Mouse (Mus musculus): ENCODE measurements around the gene Hcfc2.

The Hcfc2 gene

DNA sequence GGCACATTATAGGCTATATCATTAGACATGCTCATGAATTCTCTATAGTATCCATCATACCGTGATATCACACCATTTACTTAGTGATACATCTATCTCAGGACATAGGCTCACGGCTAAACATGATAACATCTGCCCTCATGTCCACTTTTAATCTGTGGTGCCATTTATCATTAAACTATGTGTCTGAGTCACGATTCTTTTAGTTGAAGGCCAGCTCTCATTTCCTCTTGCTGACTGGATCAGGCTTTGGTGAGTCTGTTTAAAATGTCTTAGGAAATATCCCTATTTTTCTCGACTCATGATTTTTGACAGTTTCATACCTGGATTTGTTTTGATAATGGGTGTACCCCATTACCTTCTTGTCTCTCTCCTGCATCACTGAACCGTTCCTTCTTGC lies at the start of gene Hcfc2:
Hcfc2 (plus strand) TSS at position 205 of the 400 bp plus-strand sequence.
- no peak for DNase-seq (ENCODE audit: low spot score in 2 of 2)

DNA sequence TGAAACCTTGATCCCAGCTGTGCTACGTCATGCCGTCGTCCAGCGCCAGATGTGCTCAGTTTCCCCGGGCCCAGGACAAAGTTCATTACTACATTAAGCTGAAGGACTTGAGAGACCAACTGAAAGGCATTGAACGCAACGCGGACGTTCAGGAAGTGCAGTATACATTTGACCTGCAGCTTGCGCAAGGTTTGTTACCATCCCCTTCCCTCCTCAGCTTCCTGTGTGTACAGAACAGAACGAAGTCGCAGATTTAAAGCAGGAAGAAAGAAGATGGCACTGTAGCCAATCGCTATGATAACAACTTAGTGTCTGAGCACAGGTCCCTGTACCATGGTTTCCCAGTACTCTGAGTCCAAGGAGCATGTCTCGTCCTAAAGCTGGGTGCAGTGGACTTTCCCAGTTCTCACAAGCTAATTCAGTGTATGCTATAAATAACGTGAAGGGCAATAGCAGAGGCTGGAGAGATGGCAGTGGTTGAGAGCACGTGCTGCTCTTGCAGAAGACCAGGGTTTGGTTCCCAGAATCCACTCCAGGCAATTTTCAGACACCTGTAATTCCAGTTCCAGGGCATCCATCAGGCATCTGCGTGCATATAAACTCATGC lies 48.7 kb upstream of the Hcfc2 start:
- no peak for DNase-seq (ENCODE audit: low spot score in 2 of 2)

DNA sequence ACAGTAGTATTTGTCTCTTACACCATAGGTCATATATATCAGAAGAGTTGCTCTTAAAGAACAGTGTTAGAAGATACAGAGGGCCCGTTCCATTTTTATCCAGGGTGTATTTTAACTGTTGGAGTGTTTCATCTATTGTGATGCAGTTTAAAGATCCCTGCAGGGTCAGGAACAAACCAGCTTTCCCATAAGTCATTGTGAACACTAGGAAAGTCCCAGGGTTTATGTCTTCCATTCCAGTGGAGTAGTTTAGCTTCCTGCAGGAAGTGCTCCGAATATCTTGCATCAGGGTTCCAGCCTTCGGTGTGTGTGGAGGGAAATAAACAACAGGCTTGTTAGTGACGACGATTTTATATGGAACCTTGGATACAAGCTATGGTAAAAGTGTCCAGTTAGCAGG lies 44.7 kb upstream of the Hcfc2 start:
- DNase-seq (ENCODE audit: low spot score in 2 of 2), result no peak

DNA sequence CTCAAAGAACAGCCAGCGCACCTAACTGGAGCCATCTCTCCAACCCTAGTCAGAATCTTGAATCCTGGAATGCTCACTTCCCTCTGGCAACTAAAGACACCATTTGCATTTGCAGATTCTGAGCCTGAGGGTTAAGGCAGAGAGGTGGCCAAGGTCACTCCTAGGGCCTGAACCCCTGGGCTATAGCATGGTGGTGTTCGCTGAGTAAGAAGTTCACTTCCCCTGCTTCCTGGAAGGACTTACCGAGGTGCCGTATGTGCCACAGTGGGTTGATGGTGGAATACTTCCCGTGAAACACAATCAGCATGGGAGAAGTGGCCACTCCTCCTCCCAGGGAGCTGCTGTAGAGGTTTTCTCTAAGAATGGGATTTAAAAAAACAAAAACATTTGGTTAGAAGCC lies 43.3 kb upstream of the Hcfc2 start:
- DNase-seq (ENCODE audit: low spot score in 2 of 2), result no peak

DNA sequence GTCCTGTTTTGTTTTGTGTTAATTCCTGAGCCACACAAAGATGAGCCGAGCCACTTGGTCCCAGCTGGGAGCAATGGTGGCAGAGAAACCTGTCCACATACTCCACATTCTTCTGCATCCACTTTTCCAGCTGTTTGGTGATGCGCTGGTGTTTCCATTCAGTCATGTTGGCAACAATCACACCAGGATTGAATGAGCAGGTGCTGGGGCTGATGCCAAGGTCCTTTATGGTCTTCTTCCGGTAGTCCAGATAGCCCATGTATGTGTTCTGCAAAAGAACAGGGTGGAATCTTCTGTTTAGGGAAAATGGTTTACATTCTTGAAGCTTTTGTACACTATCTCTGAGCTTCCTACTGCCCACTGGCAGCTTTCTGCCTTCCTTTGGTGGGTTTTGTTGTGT lies 41.4 kb upstream of the Hcfc2 start:
- no peak for DNase-seq (ENCODE audit: low spot score in 2 of 2)

DNA sequence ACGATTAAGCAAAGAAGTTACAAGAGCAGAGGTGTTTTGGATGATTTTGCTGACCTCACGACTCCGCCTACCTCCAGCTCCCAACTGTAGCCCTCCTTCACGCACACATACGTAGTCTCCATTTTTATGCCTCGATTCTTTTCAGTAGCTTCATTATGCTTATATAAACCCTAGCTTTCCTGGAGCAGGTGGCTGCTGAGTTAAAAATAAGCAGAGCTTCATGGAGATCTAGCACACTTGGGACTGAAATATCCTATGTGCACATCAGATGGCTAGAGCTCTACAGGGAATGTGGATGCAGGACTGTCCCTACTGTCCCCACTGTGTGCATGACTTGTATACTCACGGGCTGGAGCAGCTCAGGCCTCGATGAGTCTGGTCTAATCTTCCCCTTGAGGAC lies 34.1 kb upstream of the Hcfc2 start:
- peak; percentile 44 to 79 for DNase-seq (ENCODE audit: low spot score in 2 of 2)

DNA sequence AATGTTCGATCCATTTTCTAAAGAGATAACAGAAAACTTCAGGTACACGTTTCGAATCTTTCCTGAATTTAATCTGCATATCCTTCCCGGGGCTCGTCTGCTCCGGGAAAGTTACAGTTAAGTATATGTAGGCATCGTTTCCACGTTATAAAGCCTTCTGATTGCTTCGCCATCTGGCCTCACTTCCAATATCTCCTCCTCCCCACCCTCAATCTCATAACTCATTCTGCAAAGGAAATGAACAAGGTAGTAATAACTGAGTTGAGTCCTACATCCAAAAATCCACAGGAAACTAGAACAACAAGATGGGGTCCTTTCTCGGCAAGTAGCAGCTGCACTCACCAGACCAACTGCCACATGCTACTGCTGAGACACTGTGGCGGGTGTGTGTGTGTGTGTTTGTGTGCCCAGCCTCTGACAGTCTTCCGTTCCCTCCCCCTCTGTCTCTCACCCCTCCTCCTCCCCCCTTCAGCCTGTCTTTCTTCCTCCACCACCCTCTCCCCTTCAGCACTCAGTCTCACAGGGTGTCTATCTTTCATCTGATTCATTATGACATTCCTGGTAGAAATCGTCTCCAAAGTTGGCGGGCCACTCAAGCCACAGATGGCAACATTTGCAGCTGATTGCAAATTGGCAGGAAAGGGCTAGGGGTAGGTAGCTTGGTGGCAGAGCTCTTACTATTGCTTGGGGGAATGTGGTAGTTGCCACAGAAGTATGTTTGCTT lies 33.5 kb upstream of the Hcfc2 start:
- DNase-seq (ENCODE audit: low spot score in 2 of 2), result peak; percentile 64 to 74

DNA sequence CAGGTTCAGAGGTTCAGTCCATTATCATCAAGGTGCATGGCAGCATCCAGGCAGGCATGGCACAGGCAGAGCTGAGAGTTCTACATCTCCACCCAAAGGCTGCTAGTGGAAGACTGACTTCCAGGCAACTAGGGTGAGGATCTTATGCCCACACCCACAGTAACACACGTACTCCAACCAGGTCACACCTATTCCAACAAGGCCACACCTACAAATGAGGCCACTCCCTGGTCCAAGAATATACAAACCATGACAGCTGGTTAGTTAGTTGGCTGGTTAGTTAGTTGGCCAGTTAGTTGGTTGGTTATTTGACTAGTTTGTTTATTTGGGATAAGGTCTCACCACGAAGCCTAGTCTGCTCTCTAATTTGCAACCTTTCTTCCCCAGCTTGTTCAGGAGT lies 32.7 kb upstream of the Hcfc2 start:
- DNase-seq (ENCODE audit: low spot score in 2 of 2), result no peak

DNA sequence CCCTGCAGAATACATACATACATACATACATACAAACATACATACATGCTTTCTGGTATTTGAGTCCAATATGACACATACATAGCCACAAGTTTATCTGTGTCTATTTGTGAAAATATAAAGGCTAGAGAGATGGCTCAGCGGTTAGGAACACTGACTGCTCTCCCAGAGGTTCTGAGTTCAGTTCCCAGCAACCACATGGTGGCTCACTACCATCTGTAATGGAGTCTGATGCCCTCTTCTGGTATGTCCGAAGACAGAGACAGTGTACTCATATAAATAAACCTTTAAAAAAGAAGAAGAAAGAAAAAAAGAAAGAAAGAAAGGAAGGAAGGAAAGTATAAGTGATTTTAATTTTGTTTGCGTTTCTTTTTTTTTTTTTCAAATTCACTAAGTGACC lies 30.0 kb upstream of the Hcfc2 start:
- DNase-seq (ENCODE audit: low spot score in 2 of 2), result no peak

DNA sequence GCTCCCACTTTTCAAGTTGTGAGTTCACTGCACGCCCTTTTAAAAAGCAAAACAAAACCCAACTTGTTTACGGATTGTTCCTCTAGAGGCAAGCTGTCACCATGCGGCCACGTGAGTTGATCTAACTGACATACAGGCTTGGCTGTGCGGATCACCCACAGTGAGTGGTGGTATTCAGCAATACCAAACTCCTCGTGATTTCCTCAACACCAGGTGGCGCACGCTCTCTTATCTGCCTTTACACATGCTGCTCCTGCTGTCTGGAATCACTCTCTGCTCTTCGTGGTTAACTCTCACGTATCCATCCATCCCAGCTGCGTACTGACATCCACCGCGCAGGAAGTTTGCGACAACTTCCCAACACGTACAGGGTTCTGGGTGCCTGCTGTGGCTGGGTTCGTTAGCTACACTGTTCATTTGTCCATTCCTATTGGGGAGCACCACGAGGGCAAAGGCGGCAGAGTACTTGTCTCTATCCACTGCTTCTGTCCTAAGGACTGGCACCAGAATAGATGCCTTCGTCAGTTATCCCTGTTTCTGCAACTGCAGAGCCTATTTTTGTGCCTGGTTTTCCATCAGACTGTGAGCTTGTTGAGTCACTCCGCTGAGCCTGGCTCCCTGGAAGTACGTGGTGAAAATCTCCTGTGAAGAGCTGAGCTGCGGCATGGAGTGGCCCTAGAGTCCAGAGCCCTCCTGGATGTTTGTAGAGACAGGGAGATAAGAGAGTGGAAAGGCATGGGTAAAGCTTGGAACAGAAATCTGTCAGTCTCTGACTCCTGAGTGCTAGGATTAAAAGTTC lies 29.3 kb upstream of the Hcfc2 start:
- peak; percentile 94 for DNase-seq (ENCODE audit: low spot score in 2 of 2)

DNA sequence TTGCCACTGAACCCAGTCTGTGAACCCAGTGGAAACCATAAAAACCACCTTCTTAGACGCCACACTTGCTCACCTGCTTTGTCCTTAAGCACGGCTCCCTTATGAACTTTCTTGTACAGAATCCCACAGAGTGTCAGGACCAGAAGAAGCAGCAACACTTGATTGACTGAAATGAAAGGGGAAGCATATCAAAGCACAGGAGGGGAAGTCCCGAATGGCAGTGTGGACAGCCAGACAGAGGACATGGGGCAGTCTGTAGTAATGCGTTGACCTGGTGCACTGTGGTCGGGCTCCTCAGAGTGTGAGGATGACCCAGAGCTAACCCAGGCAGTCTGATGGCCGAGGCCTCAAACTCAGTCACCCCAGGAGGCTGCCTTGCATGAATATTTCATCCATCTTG lies 25.8 kb upstream of the Hcfc2 start:
- DNase-seq (ENCODE audit: low spot score in 2 of 2), result no peak

DNA sequence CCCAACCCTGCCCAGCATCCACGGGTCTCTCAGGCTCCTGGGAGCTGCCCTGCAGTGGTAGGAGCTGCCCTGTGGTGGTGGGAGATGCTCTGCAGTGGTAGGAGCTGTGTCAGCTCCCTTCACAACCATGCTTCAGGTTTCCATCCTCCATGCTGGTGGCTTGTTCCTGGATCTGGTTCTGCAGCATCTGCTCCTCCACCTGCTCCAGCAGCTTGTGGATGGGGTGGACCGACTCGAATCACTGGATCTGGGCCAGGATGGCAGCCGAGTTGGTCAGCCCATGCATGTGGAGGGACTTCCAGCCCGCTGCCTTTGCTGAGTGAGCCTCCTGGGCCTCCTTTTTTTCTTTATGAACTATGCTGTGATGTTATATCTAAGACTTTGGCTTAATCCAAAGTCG lies 19.0 kb upstream of the Hcfc2 start:
- peak; percentile 56 to 64 for DNase-seq (ENCODE audit: low spot score in 2 of 2)

DNA sequence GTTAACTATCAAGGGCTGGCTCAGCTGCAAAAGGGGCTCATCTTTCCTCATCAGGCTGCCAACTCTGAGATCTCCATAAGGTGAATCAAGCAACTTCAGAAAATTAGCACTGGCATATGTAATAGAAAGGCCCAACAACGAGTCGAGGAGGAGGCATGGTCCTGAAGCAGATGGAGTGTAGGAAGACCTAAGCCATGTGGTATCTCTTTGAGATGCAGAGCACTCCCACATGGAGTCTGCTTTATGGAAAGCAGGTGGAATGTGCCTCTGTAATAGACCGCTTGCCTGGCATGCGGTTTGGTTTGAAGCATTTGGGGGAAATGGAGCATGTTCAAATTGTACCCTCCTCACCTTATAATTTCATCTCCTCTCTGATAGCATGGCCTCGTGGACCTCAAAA lies 15.2 kb upstream of the Hcfc2 start:
- peak; percentile 55 to 82 for DNase-seq (ENCODE audit: low spot score in 2 of 2)

DNA sequence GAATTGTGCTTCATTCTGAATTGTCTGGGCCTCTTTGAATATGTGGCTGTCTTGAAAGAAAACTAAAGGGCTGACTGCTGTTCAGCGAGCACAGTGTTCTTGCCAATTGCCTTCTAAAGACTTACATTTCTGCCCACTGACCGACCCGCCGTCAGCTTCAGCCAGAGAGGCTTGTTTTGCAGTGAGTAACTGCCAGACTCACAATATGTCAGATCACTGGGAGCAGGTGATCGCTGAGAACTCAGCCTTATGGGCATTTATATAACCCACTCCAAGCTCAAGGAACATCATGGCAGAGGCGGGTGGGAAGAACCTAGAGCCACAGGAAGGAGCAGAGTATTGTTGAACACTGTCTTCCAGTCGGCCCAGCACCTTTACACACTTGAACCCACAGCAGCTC lies 14.3 kb upstream of the Hcfc2 start:
- DNase-seq (ENCODE audit: low spot score in 2 of 2), result no peak

DNA sequence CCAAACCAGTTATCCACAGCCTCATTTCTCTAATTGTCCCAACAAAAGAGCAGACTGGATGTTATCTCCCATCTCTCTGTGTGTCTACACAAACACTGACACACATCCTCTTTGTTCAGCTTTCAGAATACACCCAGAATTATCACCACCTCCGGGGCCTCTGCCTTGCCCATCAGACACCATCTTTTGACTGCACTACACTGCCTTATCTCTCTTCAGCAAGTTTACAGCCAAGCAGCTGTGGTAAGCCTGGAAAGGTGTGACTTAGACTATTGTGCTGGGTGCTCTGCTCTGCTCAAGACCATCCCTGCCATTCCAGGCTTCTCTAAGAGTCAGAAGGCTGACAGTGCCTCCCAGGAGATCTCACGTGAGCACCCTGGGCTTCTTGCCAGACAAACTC lies 10.5 kb upstream of the Hcfc2 start:
- no peak for DNase-seq (ENCODE audit: low spot score in 2 of 2)

DNA sequence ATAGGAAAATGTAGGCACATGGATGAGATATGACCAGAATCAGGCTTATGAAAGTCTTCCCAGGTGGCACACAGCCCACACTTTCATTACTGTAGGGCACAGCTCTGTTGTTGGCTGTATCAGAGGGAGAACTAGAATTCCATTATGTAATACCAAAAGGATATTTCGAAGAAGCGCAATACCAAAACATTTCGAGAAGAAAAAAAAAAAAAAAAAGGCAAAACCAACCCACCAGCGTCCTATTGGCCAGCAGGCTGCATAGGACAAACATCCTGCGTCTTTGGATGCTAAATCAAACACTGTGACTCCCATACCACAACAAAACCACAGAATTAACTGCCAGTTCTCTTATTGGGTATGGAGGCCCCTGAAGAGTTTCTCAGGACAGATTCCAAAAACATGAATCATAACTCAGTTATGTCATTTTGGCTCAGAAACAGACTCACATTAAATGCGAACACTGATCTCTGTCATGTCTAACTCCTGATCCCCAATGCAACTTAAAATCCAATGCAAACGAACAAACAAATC lies 6.2 kb upstream of the Hcfc2 start:
- no peak for DNase-seq (ENCODE audit: low spot score in 2 of 2)

DNA sequence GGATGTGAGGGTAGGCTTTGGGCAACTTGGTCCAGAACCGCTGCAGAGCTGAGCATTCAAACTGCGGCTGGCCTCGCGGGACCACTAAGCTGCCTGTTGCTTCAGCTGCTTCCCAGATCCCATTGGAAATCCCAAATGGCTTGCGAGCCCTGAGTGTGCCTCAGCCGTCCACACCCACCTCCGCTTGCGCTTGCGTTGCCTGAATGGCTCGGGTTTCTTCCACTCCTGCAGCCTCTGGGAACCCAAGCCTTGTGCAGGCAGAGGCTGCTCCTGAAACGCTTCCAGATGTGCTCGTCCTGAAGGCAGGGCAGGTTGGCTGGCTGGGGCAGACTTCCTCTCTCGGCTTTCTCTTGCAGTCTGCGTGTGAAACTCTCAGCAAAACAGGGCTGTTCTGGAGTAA lies 5.5 kb upstream of the Hcfc2 start, which contains the start of gene Glt8d2:
Glt8d2 (minus strand) TSS at position 157 of the 400 bp plus-strand sequence.
- peak in 1 of 2 experiments; percentile 58 for DNase-seq (ENCODE audit: low spot score in 2 of 2)

DNA sequence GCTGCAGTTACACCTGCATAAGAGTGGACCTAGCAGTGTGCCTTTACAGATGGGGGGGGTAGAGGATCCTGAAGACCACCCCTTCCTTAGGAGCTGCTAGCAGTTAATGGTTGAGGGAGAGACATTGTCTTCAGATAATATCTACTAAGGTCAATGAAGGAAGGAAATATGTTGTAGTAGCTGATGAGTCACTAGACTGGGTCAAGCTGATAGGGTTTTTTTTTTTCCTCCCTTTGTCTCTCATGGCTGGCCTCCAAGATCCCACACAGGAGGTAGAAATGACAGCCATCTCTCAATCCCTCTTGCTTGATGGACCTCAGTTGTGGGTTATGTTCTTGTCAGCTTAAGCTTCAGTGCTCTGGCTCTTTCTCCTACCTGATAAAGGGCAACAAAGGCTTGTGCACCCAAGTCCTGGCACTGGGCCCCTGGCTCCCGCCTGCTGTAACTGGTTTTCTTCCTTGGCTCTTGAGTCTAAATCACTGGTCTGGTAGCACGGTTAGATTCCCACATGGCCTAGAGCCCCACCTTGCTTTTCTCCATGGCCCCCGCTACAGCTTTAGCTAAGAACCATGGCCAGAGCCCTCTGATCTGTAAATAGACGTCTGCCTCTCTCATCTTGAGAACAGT lies 606 bp downstream of the Hcfc2 start:
- no peak for DNase-seq (ENCODE audit: low spot score in 2 of 2)

DNA sequence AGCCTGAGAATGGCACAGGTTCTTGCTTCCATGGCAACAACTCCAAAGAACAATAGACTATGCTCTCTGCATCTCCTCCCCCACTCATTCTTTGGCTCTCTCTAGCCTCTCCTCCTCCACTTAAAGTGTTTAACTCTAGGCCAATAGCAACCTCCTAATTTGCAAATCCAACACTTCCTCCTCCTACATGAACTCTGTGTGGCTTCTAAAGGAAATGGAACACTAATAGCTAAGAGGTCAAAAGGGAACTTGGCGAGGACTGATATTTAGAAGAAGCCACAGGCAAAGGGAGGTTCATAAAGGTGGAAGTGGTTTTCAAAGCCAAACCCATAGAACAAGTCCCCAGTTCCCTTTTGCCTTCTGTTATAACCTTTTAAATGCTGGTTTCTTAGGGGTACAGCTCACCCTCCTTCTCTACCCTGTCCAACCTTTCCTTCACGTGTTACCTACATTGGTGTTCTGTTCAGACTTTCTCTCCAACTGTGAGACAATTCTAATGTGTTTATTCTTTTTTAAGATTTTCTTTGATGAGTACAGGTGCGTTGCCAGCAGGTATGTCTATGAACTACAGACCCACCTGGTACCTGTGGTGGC lies 1.4 kb downstream of the Hcfc2 start:
- peak in 1 of 2 experiments; percentile 23 for DNase-seq (ENCODE audit: low spot score in 2 of 2)

DNA sequence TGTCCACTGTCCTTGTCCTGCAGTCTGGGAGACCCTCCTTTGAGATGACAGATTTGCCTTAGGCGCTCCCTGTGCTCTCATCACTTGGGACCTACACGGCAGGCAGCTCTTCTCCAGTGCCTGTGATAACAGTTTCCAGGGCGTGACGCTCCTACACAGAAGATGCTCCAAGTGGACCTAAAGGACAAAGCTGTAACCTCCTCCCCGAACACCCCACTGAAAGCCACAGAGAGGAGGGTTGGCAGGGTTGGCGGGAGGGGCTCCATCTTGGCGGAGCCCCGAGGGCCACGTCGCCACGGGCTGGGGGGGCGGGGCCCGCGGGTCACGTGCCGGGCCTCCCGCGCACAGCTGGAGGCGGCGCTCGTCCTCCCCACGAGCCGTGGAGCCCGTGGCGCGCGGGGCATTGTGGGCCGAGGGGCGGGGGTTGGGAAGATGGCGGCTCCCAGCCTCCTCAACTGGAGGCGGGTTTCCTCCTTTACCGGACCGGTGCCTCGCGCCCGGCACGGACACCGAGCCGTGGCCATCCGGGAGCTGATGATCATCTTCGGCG lies 2.8 kb downstream of the Hcfc2 start:
- peak; percentile 92 to 94 for DNase-seq (ENCODE audit: low spot score in 2 of 2)

DNA sequence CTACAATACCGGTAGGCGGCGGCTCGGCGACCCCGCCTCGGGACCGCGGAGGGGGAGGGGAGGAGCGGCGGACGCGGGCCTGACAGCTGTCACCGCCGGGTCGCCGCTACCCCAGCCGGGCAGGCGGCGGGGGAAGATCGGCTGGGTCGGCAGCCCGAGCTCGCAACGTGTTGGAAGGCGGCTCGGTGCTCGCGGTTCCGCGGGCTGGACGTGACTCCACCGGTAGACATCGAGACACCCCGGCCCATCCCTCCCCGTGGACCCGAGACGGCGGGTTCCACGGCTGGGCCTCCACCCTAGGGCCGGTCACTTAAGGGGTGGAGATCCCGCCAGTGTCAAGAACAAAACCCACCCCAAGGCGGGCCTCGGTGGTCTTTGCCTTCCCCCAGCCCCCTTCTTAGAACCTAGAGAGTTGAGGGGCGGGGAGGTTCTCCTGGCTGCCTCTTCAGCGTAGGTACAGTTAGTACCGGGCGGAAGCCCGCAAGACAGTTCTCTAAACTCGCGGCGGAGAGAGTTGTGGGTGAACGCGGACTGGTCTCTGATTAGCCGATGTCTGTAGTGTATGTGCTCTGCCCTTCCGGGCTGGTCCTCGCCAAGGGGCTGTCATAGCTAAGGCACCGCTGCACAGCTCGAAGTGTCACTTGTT lies 3.5 kb downstream of the Hcfc2 start:
- DNase-seq (ENCODE audit: low spot score in 2 of 2), result peak in 1 of 2 experiments; percentile 36
